Mouse (Mus musculus) CH12.LX (cell line): Measurements from ENCODE around the gene Mrpl38.

ENCODE experiments used
- IRF4 ChIP-seq: IDR thresholded peaks from 2 replicates; pipeline ENCODE4 v1.6.1; 2014; ENCODE audit warnings: low read depth, mild to moderate bottlenecking, inconsistent platforms, low read length, improper control_type of control experiment
- POLR2A ChIP-seq: IDR thresholded peaks from 2 replicates; pipeline ENCODE4 v1.6.1; 2011; ENCODE audit warnings: low read depth, mild to moderate bottlenecking, improper control_type of control experiment, low read length

DNA sequence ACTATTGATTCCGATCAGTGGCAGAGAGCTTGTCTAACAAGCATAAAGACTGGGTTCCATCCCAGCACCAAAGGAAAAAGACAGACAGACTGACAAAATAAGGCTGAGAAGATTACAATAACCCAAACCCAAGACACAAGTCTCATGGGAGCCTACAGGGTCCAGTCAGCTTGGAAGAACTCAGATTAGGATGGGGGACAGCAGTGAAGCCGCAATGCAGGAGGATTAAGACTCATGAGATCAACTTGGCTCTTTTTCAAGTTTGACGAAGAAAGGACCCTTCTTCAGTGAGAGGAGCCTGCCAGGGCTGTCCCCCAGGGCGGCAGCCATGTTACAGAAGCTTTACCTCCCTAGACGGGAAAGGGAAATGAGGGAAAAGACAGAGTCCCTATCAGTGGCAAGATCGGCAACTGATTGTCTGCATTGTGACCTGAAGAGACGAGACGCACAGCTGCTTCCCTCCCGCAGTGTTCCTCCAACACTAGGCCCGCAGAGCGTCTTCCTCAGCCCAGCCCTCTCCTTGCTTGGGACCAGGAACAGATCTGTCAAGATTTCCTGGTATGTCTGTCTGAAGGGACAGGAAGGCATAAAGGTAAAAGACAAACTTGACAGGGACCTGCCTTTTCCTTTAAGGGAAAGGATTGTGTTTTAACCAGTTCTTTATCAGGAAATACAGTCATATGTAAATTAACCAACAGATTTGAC, 48.7 kb upstream of the Mrpl38 start:
- TF ChIP-seq POLR2A (no peak), IRF4 (no peak)
